Mouse (Mus musculus) olfactory bulb, adult 2 months (tissue): ENCODE results near the gene Slc25a47. TPM values are rescaled to one million over a fixed set of nuclear protein-coding genes. Genes with fewer than 3 reads are reported as not detected.

Experiments used
- H3K27ac ChIP-seq: fragments of 200-500 bp; 2 replicates; pipeline ENCODE4 v1.5.1; 2012; ENCODE audit warnings: low read depth, low read length; ENCODE audit not compliant: insufficient read depth
- H3K4me1 ChIP-seq: fragments of 200-500 bp; 2 replicates; pipeline ENCODE4 v1.6.1; 2012; ENCODE audit warnings: low read length; ENCODE audit not compliant: control insufficient read depth, insufficient read depth
- H3K4me3 ChIP-seq: fragments of 200-500 bp; 2 replicates; pipeline ENCODE4 v1.5.1; 2012; ENCODE audit warnings: mild to moderate bottlenecking, low read depth, low read length, moderate library complexity; ENCODE audit not compliant: insufficient read depth
- CTCF ChIP-seq: fragments of 200-500 bp; IDR thresholded peaks from 2 replicates; pipeline ENCODE4 v1.5.1; 2012; ENCODE audit warnings: low read depth, mild to moderate bottlenecking, low read length, moderate library complexity; ENCODE audit not compliant: insufficient read depth
- POLR2A ChIP-seq: fragments of 200-500 bp; IDR thresholded peaks from 2 replicates; pipeline ENCODE4 v1.6.1; 2012; ENCODE audit warnings: mild to moderate bottlenecking, low read depth, low read length, moderate library complexity; ENCODE audit not compliant: insufficient read depth
- WGBS: fragments of 180-500 bp; shearing (Covaris S2); methylation state at CpG from one replicate; pipeline ENCODE4 v1.1.7; 2018; 5-methylcytosine and 5-hydroxymethylcytosine counted together
- polyA plus RNA-seq: library from polyadenylated mRNA; stranded (reverse); fragments of >200 nt; gene quantifications from 2 replicates; pipeline ENCODE4 v1.2.4, GENCODE M21; 2012; ENCODE audit warnings: low replicate concordance; ENCODE audit not compliant: missing spikeins, insufficient read depth, insufficient read length

Slc25a47 gene
- polyA plus RNA-seq: not detected in 2 replicates

- WGBS: under 1% methylated on average over 53 of the region's 53 CpGs
- peak; percentile 6 for TF ChIP-seq POLR2A
- no peak for TF ChIP-seq CTCF
- Histone ChIP-seq H3K4me3 (peak within 1 kb of the TSS; percentile 77), H3K27ac (peak within 1 kb of the TSS; percentile 68; the same call in 1 of the 2 replicates), H3K4me1 (peaks cover 61% of the 10 kb centered on the region)
Measured at GRCm38 (mm10) chr12:108835840-108836409, at the start of gene Slc25a47, which contains the start of gene Slc25a29. Gene Slc25a47 (plus strand): TSS chr12:108836046. Gene Slc25a29 (minus strand): TSS chr12:108835883.

GRCm38 (mm10) chr12:108787329-108787728, 48.5 kb upstream of the Slc25a47 start:
- TF ChIP-seq CTCF: no peak
- H3K27ac ChIP-seq: no peak overlapping the region
- WGBS: 85% methylated on average over 2 of the region's 2 CpGs
- no peak overlapping the region for H3K4me3 ChIP-seq
- H3K4me1 ChIP-seq: no peaks in the 10 kb centered on the region

- Histone ChIP-seq H3K4me1 (no peaks in the 10 kb centered on the region), H3K4me3 (peak overlapping the region; percentile 90), H3K27ac (peak overlapping the region; percentile 66; the same call in 1 of the 2 replicates)
- no peak for TF ChIP-seq CTCF
- TF ChIP-seq POLR2A: 0 out of 2 replicates have a peak, but pooled peaks have one; percentile 33
- WGBS: under 1% methylated on average over 52 of the region's 52 CpGs
Measured at GRCm38 (mm10) chr12:108792152-108792545, 43.7 kb upstream of the Slc25a47 start.

GRCm38 (mm10) chr12:108792546-108793452, 43.0 kb upstream of the Slc25a47 start, which contains the start of gene Yy1:
Gene Yy1 (plus strand): TSS chr12:108792973.
- WGBS: under 1% methylated on average over 114 of the region's 127 CpGs

GRCm38 (mm10) chr12:108793453-108793941, 42.3 kb upstream of the Slc25a47 start:
- WGBS: under 1% methylated on average over 68 of the region's 71 CpGs
- Histone ChIP-seq H3K27ac (peak overlapping the region; percentile 86), H3K4me3 (peak overlapping the region; percentile 97), H3K4me1 (no peaks in the 10 kb centered on the region; the same call in 1 of the 2 replicates)
- TF ChIP-seq POLR2A (no peak), CTCF (no peak)

More at GRCm38 (mm10) chr12:108792546-108793452, 43.0 kb upstream of the Slc25a47 start, which contains the start of gene Yy1:
- no peak for TF ChIP-seq CTCF
- TF ChIP-seq POLR2A: peak; percentile 59
- H3K4me1 ChIP-seq: no peaks in the 10 kb centered on the region
- H3K27ac ChIP-seq: peak within 1 kb of the TSS; percentile 86
- H3K4me3 ChIP-seq: peak within 1 kb of the TSS; percentile 97

GRCm38 (mm10) chr12:108794078-108794711, 41.7 kb upstream of the Slc25a47 start:
- WGBS: under 1% methylated on average over 70 of the region's 94 CpGs
- Histone ChIP-seq H3K27ac (peak overlapping the region; percentile 86), H3K4me3 (peak overlapping the region; percentile 97), H3K4me1 (no peaks in the 10 kb centered on the region; the same call in 1 of the 2 replicates)
- TF ChIP-seq CTCF (no peak), POLR2A (peak; percentile 55)

GRCm38 (mm10) chr12:108794979-108795537, 40.8 kb upstream of the Slc25a47 start:
- 3% methylated on average over 9 of the region's 9 CpGs for WGBS
- TF ChIP-seq POLR2A (no peak), CTCF (no peak)
- peak overlapping the region; percentile 97; the same call in 1 of the 2 replicates for H3K4me3 ChIP-seq
- H3K4me1 ChIP-seq: no peaks in the 10 kb centered on the region; the same call in 1 of the 2 replicates
- no peak overlapping the region for H3K27ac ChIP-seq

GRCm38 (mm10) chr12:108801613-108802012, 34.2 kb upstream of the Slc25a47 start:
- WGBS: 53% methylated on average over 2 of the region's 2 CpGs
- Histone ChIP-seq H3K4me1 (peaks cover 2% of the 10 kb centered on the region), H3K27ac (no peak overlapping the region), H3K4me3 (no peak overlapping the region)
- TF ChIP-seq CTCF (no peak), POLR2A (no peak)
